Mouse (Mus musculus) thymus, postnatal 0 days (tissue): Measurements from ENCODE around the gene Dgat2. TPM values are rescaled to one million over a fixed set of nuclear protein-coding genes. Genes with fewer than 3 reads are reported as not detected.

ENCODE experiments used
- polyA plus RNA-seq: library from polyadenylated mRNA; unstranded; fragments of >200 nt; fragmentation: Nextera tagmentation; extraction: Ambion mirVana; gene quantifications from 2 replicates; pipeline ENCODE4 v1.2.1, GENCODE M21; 2015

Gene Dgat2
- polyA plus RNA-seq, 1 experiment from 2014 or later, result 7.2 TPM

Other genes with a start within 250 kb of the Dgat2 start
- 25.8 and 30.9 TPM in 2 replicates for gene Uvrag, start 41.6 kb downstream of the Dgat2 start, polyA plus RNA-seq
- gene Mogat2, start 55.9 kb upstream of the Dgat2 start, polyA plus RNA-seq, result 0.25 and 0.51 TPM in 2 replicates
- 0.35 and 0.84 TPM in 2 replicates for gene Map6, start 84.7 kb upstream of the Dgat2 start, polyA plus RNA-seq
- gene Serpinh1, start 170.5 kb upstream of the Dgat2 start, polyA plus RNA-seq, result 73.2 and 96.8 TPM in 2 replicates
- gene Gdpd5, start 198.7 kb upstream of the Dgat2 start, polyA plus RNA-seq, result 2.9 and 3.1 TPM in 2 replicates